Mouse (Mus musculus) urinary bladder, adult 18-20 months (tissue): ENCODE measurements around the gene Htr6.
A peak's percentile ranks its signal among the peaks of the same experiment; 100 is the strongest.

Source experiments
- DNase-seq, 2 experiments: peaks; one replicate each; pipeline ENCODE4 v3.0.0; 2022; ENCODE audit warnings: low spot score in 2 of 2, mixed read lengths in 2 of 2

The Htr6 gene

DNA sequence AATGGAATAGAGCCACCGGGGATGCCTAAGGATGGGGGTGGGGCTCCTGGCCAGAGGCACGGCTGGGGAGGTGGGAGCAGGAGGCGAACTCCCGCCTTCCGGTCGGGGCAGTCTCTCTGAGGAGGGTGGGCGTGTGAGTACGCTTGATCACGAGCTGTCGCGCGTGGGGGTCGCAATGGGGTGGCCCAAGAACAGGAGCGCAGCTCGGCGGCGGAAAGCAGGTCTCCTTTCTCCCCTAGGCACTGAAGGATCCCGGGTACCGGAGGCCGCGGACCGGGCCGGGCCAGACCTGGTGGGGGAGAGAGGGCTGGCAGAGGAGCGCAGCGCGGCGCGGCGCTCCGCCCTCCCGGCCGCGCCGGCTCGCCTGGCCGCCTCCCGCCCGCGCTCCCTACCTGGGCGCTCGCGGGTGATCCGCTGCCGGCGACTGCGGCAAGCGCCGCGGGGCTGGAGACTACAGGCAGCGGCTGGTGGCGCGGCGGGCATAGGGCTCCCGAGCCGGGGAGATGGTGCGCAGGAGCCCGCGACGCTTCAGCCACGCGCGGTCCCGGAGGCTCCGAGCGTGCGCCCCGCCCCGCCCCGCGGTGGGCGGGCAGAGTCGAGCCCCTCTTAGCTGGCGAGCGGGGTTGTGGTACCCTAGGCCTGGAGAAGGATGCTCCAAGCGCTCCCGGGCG, at the start of gene Htr6:
Htr6 (minus strand) TSS at position 530 of the 671 bp plus-strand sequence.
- DNase-seq: no peak

DNA sequence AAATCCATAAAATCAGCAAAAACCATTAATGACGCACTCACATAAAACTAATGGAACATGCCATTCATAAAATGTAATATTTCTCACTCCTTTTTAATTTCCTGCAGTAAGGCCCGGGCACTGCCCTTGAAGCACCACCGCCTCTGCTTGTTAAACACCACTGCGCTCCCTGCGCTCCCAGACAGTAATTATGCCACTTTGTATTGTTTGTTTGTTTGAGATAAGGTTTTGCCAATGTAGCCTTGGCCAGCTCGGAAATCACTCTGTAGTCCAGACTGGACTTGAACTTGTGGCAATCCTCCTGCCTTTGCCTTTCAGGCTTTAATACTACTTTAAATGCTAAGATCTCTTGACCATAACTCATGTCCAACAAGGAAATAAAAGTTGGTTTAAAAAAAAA, 49.6 kb upstream of the Htr6 start:
- no peak for DNase-seq

DNA sequence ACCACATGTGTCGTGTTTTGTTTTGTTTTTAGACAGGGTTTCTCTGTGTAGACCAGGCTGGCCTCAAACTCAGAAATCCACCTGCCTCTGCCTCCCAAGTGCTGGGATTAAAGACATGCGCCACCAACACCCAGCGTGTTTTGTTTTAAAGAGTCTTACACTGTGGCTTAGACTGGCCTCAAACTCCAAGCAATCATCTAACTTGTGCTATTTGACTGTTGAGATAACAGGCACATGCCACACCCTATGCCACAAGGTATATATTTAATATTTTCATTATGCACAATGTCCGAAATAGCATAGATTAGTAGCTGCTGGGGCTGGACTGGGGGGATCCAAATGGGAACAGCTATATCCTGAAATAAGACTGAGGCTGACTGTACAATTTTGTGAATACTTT, 47.2 kb upstream of the Htr6 start:
- DNase-seq: no peak

DNA sequence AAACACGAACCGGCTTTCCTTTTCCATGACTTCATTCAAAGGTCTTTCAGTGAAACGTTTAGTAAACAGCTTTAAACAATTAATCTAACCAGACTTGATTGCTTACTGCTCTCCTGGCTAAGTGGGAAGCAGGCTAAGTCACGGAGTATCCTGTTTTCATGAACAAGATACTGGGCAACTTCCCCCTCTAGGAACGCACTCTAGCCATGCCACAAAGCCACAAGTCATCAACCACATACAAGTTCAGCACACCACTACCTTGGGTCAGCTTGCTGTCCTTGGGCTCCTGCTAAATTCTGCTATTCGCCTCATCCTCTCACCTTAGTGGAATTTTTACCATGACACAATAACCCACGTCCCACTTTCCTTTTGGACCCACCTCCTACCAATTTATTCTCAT, 45.6 kb upstream of the Htr6 start:
- no peak for DNase-seq

DNA sequence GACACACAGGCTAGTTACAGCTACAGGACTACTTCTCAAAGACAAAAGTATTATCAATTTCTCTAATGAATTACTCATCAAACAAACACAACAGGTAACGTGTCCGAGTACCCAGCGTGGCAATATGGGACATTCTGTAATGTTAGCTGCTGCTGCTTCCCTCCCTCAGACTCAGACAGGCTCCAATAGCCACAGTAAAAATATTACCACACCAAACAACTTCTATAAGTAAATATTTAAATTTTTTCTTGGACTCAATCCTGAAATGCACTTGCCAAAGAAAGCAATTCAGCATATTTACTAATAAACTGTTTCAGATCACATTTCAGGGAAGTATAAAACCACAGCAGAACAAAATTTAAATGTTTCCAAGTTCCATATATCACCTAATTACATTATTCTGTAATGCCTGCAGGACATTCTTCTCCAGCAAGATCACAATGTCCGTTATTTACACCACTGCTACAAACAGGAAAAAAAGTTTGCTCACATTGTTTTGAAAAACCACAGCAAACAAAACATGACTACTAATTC, 45.0 kb upstream of the Htr6 start:
- no peak for DNase-seq

DNA sequence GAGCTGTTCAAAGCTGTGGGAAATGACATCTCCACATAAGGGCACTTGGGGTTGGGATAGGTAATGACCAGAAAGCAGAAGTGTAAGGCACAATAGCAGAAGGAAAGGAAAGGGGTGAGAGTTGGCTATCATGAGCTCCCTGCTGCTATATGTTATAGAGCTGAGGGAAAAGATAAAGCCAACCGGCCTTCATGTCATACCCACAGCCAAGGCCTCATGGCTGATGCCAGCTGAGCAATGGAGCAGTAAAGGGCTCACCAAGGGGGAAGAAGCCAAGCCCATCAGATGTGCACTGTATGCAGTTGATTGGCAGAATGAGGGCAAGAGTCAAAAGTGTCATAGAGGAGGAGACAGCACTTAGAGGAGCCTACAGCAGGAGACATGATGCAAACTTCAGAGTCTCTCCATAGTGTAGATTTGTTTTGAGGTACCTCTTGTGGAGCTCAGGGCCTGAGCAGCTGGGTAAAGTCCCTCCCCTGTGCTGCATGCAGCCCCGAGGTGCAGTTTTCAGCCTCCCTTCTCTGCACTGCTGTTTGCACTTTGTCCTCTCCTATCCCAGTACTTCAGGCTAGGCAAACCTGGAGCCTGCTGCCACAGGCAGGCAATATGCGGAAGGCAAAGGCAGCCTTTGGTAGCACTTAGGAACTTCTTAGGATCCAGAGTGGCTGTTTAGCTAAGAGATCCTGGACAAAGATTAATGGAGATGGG, 41.1 kb upstream of the Htr6 start:
- DNase-seq: no peak

DNA sequence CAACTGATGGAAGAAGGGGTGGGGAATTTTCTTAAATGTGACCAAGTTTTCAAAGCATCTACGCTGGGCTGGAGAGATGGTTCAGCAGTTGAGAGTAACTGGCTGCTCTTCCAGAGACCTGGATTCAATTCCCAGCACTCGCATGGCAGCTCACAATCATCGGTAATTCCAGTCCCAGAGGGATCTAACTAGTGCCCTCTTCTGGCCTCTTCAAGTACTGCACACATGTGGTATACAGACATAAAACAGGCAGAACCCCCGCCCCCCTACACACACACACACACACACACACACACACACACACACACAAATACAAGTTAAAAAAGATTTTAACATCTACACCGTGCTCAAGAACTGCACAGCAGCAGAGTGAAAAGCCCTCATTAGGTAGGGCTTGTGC, 40.4 kb upstream of the Htr6 start:
- DNase-seq: no peak

DNA sequence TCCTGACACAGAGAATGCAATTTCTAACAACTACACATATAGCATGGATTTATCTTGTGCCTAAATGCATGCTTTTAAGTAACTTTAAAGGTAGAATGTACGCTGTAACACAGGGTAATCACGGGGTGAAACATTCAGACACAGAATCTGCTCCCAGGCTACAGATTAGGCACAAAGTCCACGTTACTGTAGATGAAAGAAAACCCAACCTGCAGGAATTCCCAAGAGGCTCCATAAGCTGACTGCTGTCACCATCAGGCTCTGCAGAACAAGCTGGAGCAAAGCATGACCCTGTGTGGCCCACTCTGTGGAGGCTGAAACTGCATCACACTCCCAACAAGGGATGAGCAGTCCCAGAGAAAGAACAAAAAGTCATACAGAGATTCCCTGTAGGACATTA, 37.1 kb upstream of the Htr6 start:
- DNase-seq: no peak

DNA sequence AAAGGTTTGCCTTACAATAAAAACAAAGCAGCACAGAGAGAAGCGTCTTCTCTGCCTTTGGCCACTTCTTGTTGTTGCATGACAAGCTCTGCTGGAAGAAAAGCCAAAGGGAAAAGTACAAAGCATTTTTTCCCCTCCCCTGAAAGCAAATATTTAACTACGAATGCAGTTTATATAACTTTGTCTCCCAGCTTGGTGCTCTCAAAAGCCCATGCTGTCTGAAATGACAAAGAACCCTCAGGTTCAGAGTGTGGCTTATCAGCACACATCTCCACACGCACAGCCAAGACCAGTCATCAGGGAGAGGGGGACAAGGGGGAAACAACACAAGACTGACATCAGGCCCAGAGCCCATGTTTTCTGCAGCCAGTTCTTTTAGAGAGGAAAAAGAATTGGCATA, 36.1 kb upstream of the Htr6 start:
- no peak for DNase-seq

DNA sequence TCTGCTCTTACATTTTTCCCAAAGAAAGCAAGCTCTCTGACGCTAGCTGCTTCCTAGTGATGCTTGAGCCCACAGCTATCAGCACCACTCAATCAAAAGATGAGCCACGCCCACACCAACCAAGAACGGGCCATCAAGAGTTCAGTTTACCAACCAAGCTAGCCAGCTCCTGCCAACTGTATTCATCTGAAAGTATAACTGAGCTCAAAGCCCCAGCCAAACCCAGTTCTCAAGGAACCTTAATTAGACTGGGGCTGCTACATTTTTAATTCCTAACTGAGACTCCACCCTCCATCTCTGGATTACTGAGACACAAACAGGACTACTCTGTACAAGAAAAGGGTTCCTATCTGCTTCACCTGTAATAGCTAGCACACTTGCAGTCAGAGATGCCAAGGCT, 35.5 kb upstream of the Htr6 start:
- DNase-seq: no peak

DNA sequence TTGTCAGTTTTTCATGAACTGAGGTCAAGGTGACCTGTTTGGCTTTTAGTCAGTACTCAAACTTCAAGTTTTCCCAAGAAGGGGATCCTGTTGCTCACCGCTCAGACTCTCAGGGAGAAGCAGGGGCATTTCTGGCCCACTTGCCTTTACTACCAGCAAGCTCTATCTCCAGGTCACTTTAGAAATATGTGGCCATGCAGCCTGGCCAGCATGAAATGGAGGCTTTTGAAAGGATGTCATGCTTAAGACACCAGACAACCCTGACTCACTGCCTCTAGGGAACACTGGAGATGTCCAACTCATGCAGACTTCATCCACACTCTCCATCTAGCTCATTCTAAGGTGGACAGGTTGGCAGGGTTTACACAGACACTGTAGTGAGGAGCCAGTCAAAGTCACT, 30.1 kb upstream of the Htr6 start:
- DNase-seq: no peak

DNA sequence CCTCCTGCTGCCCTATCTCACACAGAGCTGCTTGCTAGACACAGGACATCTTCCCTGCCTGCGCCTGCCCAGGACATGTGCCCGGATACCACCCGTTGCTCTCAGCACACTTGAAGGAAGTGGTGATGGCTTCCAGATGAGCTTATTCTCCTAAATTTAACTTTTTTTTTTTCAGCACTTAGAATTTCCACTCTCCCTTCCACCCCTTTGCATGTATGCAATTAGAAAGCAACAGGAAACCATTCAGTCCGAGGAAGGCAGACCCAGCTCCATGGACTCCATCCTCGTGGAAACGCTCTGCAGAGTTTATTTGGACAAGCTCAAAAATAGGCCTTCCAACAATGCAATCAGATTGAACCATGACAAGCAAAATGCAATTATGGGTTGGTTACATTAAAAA, 26.2 kb upstream of the Htr6 start:
- DNase-seq: no peak

DNA sequence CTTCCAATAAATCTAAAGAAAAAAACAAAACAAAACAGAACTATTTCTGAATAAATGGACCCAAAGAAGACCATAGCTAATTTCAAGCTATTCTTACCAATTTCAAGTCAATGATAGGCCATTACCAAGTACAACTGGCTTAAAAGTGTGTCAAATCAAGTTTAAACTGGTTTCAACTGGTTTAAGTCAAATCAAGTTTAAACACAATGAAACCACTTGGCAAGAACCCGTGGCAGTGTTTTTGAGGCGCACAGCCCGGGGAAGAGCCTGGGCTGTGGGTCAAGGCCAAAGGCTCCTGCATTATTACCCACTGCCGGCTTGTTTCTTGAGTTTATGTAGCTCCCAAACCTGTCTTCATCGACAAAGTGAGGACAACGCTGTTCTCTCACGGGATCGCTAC, 25.0 kb upstream of the Htr6 start:
- DNase-seq: no peak

DNA sequence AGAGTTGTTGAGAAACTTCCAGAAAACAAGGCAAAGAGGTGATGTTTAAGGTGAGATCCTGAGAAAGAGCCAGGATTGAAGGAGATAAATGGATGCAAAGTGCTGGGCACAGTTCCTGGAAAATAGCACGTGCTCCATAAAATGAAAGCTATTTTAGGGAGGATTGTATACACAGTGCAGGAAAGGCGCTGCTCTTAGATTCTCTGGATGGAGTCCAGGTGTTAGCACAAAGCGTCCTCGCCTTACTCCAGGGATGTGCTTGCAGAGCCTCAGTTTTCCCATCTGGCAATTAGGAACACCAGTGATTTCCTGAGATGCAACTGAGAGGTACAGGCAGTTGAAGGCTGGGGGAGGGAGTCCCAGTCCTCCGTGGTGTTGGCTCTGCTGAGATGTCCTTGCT, 20.8 kb upstream of the Htr6 start:
- DNase-seq: no peak

DNA sequence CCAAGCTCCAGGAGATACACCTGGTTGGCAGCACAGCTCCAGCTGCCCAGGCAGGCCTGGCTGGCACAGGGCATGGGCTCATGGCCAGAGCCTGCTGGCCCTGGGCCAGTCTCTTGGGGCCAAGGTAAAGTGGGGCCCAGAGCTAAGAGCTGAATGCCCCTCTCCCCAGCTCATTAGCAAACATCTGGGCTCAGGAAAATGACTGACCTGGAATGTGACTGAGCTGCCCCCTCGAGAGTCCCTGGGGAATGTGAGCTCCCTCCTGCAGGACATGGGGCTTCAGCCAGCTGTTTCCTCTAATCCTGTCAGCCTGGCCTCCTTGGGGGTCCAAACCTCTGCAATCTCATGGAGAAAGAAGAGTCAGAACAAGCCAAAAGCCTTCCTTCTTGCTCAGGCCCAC, 20.0 kb upstream of the Htr6 start:
- no peak for DNase-seq

DNA sequence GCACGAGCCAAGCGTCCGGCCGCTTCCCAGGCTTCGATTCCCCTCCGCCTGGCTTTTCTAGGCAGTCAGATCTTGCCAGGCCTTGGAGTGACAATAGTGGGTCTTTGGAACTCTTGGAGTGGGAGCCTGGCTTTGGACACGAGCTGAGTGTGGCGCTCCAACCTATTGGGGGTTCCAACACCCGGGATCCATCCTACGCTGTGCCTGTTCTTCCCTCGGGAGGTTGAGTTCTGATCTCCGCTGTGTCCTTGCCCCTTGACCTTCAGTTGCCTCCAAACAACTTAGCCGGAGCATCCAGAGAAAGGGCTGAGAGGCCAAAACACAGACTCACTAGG, 17.8 kb upstream of the Htr6 start:
- DNase-seq: no peak

DNA sequence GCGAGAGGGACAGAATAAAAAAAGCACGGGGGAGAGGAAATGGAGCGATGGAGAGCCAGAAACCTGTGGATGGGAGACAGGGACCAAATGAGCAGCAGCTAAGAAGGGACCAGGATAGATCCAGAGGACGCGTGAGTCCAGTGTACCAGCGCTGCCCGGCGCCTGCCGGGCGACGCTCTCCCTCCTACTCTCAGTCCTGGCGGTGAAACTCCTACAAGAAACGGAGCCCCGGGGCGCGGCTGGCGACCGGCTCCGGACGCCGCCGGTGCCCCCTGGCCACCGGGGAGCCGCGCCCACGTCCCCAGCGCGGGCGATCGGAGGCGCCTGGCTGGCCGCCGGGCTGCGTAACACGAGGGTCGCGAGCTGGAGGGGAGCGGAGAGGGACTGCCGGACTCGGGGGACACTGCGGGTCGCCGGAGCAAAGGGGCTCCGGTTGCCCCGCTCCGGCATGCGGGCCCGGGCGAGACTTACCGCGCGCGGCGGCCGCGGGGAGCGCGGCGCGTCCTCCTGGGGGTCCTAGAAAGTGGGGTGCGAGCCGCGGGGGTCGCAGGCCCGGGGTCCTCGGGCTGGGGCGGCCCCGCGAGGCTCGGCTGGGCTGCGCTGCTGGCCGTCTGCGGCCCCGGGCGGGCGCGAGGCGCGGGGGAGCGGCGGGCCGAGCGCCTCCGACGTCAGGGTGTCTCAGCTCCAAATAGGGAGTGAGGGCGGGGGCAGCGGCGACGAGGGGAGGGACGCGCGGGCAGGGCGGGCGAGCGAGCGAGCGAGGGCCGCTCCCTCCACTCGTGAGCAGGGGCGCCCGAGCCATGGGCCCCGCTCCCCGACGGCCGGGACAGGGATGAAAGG, 17.2 kb upstream of the Htr6 start, which contains the start of gene Nbl1:
Nbl1 (minus strand) TSS at position 638 of the 840 bp plus-strand sequence.
- peak in 1 of 2 experiments; percentile 60 for DNase-seq

DNA sequence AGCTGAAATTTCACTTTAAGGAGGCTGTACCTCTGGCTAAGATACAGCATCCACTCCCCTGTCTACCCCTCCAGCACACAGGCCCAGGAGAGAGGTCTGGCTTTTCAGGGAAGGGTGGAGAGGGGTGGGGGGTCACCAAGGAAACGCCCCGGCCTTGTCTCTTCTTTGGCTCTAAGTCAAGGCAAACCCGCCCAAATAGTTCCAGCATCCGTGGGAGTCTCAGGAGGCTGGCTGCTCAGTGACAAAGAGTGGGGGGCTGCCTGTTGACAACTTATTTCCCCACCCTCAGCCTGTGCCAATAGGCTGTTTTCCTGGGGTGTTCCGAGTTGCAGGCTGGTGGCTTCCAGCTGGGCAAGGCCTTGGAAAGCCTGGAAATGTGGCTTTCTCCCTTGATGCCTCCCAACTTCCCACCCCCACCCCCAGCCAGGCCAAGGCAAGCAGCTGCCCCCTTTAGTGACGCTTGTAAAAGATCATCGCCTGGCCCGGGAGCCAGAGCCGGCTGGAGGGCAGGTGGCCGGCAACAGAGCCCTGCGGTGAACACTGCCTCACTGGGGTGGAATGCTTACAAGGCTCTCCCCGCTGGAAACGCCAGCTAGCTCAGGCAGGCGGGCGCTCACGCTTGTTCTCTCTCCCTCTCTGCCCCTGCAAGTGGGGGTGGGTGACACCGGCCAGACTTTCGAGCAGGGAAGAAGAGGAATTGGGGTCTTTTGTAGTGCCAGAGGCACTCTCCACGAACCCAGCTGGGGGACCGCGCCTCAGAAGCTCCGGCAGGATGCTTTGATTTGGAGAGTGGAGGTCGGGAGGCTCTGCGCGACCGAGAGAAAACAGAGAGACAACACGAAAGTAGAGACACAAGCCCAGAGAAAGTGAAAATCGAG, 16.3 kb upstream of the Htr6 start:
- DNase-seq: no peak

DNA sequence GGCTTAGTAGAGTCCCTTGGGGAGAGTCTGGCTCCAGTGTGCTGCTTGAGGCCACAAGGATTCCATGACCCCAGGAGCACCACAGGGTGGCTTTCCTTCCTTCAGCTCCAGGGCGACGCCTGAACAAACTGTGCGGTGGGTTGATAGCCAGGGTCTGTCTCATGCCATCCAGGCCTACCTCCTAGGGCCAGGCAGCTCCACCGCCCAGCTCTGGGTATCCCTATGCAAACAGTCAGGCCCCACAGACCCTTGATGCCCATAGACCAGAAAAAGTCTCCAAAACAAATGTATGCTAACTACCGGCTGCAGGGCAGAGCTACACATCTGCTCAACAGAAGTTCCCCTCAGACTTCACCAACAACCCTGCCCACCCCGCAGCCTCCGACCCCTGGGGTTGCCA, 15.7 kb upstream of the Htr6 start:
- DNase-seq: no peak

DNA sequence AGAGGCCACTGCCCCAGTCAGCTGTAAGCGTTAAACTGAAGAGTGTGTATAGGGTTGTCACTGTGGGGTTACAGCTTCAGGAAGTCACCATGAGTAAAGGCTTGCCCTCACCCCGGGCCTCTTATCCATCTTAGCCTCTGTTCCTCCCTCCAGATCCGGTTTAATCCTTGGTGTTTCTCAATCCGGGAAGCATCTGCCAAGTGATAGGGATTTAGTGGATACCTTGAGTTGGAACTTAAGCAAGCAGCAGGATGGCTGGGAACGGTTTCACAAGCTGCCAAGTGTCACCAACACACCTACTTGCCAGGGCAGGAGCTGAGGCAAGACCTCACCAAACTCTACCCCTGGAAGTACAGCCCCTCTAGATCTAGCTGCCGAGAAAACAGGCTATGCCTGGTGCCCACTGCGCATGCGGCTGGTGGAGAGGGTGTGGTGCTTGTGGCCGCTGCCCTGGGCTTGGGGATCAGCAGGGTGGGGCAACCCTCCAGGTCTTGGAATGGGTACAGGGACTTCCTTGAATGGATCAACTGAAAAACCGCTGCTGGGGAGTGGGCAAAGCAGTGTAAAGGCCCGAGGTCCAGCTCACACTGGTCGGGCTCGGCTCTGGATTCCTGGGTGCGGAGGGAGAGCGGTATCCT, 15.1 kb upstream of the Htr6 start:
- DNase-seq: no peak
